Mouse (Mus musculus): Measurements from ENCODE around the gene Cdh26. TPM values are rescaled to one million over a fixed set of nuclear protein-coding genes. Genes with fewer than 3 reads are reported as not detected.

Cdh26 gene
- not detected for total RNA-seq (2023)

GRCm38 (mm10) chr2:178430231-178430630 lies at the start of gene Cdh26:
TSS of gene Cdh26 (plus strand) at chr2:178430531.

GRCm38 (mm10) chr2:178407053-178407815 lies 23.1 kb upstream of the Cdh26 start, which contains the start of gene Sycp2:
TSS of gene Sycp2 (minus strand) at chr2:178407685.

GRCm38 (mm10) chr2:178414261-178415149 lies 15.8 kb upstream of the Cdh26 start, which contains the start of the genes Ppp1r3d and Fam217b:
TSS of gene Ppp1r3d (minus strand) at chr2:178414472.
TSS of gene Fam217b (plus strand) at chr2:178414524.

Other genes with a start within 250 kb of the Cdh26 start
- gene Sycp2, start 22.8 kb upstream of the Cdh26 start, total RNA-seq (2023), result not detected
- gene Ppp1r3d, start 16.1 kb upstream of the Cdh26 start, total RNA-seq (2023), result not detected
- not detected for gene Fam217b, start 16.0 kb upstream of the Cdh26 start, total RNA-seq (2023)